Mouse (Mus musculus) heart, adult 11 months (tissue): ENCODE data around the gene Dclk3.

Source experiments
- DNase-seq: peaks from one replicate; pipeline ENCODE4 v3.0.0; 2022

The Dclk3 gene

GRCm38 (mm10) chr9:111438904-111439835 lies at the start of gene Dclk3:
Dclk3 (plus strand) TSS chr9:111439081.
- peak; percentile 86 for DNase-seq

DNA sequence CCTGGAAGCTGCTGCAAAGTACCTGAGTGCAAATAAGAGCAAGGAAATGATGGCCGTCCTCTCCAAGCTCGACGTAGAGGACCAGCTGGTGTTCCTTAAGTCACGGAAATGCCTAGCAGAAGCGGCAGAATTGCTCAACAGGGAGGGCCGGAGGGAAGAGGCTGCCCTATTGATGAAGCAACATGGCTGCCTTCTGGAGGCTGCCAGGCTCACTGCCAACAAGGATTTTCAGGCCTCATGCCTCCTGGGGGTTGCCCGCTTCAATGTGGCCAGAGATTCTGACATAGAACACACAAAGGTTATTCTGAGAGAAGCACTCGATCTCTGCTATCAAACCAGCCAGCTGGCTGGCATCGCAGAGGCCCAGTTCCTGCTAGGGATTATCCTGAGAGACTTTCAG lies 48.9 kb upstream of the Dclk3 start:
- peak; percentile 78 for DNase-seq

GRCm38 (mm10) chr9:111391036-111391435 lies 47.8 kb upstream of the Dclk3 start:
- peak; percentile 83 for DNase-seq

DNA sequence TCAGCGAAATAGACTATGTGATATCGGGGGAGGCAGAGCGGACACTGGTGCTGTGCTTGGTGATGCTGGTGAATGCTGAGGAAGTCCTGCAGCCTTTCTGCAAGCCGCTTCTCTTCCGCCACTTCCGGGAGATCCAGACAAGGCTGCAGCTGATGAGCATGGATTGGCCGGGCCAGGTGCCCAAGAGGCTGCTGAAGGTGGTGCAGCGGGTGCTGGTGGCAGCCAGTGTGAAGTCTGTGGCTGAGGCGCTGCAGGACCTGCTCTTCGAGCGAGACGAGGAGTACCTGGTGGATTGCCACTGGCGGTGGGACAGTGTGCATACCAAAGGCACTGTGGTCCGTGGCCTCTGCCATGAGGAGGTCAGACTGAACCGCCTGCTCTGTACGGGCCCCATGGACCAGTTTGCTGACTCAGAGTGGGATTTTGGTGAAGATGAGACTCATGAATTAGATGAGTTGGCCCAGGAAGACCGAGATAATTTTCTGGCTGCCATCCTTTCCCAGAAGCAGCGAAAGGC lies 46.9 kb upstream of the Dclk3 start:
- DNase-seq: peak; percentile 78

DNA sequence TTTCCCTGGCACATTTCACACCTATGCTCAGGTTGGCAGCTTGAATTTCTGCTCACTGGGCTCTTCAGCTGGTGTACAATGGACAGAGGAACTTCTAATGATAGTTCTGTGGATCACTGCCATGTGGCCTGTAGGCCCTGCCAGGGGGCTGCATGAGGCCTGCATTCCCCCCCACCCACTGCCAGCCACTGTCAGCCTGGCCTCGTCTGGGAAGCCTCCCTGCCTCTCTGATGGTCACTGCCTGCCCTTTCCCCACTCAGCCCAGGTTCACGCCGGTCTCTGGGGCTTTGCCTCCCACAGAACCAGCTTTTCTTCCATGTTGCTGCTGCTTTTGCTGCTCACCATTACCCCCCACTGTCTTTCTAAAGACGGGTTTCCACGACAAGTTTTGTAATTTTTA lies 43.6 kb upstream of the Dclk3 start:
- DNase-seq: peak; percentile 73

DNA sequence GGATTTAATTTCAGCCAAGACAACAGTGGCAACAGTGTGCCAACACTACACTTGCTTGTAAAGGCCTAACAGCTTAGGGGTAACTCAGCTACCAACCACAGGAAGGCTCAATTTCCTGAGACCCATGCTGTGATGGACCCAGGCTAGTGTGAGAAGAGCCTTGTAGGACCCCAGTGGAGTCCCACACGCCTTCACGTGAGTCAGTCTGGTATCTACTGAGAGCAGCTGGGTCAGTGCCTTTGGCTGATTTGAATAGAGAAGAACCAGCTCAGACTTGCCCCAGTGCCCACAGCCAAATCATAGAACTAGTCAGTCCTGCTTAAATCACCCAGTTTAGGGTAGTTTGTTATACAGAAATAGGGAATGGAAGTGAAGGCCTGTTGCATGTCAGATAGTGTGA lies 40.8 kb upstream of the Dclk3 start:
- DNase-seq: no peak

DNA sequence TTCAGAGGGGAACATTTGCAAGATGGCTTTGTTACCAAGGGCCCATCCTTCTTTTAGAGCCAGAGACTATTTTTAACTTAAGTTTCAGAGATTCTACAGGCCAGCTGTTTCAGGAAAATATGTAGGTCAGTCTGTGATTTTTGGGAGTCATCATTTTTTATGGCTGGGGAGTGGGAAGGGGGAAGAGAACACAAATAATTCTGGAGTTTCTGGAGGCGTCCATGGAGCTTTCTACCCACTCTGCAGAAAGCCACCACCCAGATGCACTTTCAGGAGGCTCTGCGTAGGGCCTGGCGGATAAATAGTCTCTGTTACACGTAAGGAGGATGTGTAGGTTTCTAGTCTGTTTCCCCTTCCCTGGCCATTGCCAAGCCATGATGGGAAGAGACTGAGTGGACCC lies 38.8 kb upstream of the Dclk3 start:
- no peak for DNase-seq

DNA sequence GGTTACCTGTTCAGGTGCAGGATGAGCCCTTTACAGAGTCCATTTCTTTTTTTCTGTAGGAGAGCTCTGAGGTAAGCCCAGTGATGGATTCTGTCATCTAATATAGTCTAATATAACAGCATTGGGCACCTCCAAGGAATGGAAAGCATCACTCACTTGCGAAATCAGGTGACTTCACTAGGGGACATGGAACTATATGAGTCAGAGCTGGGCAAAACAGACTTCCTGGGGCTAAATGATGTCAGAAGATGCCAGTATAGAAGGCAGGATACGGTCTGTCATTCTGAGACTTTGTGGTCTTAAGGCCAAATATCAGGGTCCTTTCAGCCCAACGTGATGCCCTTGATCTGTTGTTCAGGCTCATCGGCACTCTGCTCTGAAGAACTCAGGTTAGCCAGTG lies 35.7 kb upstream of the Dclk3 start:
- no peak for DNase-seq

DNA sequence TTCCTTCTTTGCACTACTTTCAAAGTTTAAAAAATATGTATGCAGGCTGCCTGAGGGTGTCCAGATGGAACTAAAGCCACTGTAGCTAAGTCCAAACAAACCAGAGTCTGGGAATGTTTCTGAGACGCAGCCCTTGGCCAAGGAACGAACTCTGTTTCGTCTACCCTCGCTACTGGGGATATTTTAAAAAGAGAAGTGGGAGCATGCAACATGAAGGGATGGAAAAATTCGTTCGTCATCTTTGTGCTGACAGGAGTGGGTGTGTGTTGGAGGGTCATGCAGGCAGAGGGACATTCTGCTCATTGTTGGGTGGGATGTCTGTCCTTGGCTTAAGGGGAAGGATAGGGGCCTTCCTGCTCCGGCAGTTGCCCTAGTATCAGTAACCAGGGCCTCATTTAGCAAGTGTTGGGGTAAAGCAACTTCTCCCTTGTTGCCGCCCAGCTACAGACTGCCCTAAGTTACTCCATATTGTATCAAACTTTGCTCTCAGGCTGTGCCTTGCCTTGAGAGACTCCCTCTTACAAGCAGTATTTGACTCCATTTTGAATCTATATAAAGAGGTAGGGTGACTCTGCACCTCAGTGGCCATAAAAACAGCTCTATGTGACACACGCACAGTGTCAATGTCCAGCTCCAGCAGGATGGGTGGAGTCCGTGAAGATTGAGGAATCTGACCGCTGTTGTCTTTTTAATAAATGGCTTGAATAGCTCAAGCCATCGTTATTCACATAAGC lies 34.4 kb upstream of the Dclk3 start:
- no peak for DNase-seq

DNA sequence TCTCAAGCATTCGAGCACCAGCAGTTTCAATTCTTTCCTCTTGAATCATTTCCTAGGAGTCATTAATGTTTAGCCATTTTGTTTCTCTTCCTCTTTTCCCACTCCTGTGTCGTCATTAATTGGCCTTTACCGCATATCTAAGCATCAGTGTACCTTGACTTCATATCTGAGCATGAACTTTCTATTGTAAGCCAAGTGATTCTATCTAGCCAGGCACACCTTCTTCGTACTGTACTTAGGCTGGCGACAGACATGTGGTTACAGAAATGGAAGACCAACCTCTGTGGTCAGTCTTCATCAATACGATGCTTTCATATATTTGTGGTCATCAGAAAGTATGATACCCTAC lies 33.8 kb upstream of the Dclk3 start:
- DNase-seq: no peak

DNA sequence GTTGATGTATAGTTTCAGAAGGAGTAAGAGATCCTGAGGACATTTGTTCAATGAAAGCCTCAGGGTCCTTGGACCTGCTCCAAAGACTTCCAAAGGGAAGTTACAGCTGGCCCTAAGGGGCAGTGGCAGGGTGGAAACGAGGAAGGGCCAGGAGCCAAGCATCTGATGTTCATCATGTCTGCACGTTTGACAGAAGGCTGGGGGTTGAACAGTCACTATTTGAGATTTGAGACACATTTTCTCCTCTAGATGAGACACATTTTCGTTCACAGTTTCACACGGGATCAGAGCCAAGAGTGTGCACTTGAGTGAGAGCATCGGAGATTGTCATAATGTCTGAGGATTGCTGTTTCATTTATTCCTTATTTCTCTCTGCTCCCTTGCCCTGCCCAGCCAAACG lies 30.9 kb upstream of the Dclk3 start:
- DNase-seq: no peak

DNA sequence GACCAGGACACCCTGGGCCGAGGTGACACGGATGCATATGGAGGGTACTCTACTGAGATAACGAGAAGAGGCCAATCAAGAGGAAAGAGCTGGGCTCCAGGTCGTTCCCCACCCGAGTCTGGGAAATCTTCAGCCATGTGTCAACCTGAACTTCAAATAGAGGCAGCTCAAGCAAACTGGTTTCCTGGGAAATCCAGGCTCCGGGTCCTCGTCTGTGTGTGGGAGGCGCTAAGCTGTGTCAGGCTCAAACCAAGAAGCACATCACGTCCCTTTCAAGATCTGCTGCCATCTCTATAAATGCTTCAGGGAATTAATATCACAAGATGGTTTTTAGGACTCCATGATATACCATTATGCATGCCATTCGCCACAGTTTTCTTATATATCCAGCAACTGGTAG lies 30.5 kb upstream of the Dclk3 start:
- DNase-seq: no peak

DNA sequence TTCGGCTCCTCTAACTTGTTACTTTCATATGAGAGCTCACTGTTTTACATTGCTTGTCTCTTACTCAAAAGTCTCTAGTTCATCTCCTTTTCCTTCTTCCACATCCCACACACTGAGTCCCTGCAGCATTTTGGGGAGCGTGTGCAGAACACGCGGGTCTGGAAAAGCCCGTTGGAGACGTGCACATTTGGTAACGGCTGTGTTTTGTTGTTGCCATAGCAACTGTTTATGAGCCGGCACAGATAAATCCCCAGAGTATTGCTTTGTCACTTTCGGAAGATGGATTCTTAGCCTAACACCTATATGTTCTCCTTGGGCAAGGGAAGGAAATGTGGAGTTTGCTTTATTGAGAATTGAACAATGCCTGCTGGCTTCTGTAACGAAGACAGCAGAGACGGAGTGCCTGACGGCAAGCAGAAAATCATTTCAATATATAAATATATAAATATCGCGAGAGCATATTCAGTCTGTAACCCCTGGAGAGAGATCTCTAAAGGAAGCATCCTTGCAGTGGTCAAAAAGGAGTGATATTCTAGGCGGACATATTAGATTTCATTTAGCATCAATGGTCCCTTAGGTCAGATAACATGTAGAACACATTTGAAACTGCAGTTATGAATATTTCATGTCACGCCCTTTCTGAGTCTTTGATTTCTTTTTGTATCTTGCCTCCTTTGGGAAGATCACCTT lies 26.3 kb upstream of the Dclk3 start:
- no peak for DNase-seq

- no peak for DNase-seq
Observed at GRCm38 (mm10) chr9:111421862-111422261, 17.0 kb upstream of the Dclk3 start.

GRCm38 (mm10) chr9:111422567-111422966 lies 16.3 kb upstream of the Dclk3 start:
- peak; percentile 85 for DNase-seq

DNA sequence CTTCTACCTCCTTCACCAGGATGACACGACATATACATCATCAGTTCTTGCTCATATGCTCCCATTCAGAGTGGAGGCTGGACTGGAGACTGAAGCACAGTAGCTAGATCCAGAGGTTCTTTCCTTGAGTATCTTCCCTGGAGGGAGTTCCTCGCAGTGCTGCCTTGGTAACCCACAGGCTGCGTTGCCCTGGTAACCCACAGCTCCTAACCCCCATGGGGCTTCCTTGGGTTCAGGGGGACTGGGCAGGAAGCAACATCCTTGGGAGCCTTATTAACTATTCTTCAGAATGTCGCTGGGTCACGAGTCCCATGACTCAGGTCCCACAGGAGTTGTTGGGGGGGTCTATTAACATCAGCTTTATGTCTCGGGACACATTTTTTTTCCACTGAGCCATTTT lies 13.8 kb upstream of the Dclk3 start:
- peak; percentile 98 for DNase-seq

DNA sequence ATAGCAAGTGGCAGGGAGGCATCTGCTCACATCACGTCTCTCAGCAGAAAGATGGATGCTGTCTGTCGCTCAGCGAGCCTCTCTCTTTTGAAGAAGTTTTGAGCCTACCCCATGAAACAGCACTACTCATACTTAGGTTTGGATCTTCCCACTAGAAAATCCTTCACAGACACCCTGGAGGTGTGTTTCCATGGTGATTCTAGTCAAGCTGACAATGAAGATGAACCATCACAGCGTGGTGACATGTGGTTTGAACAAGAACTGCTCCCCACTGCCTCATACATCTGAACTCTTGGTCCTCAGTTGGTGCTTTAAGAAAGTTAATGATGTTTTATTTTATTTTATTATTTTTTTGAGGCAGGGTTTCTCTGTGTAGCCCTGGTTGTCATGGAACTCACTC lies 12.9 kb upstream of the Dclk3 start:
- DNase-seq: no peak

DNA sequence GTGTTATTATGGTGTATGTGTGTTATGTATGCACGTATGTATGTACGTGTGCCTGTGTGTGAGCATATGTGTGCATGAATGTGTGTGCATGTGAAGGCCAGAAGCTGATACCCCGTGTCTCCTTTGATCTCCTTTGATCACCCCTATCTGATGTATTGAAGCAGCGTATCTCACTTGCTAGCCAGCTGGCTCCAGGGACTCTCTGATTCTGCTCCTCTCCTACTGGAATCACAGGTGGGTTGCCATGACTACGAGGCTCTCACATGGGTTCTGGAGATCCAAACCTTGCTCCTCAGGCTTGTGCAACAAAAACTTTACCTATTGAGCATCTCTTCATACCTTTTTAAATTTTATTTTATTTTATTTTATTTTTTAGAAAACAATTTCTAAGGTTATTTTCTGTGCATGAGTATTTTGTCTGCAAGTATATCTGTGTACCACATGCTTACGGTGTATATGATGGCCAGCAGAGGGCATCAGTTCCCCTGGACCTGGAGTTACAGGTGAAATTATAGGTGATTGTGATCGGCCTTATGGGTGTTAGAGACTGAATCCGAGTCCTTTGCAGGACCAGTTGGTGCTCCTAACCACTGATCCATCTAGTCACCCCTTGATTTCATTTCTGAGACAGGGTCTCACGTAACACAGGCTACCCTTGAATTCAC lies 10.9 kb upstream of the Dclk3 start:
- DNase-seq: peak; percentile 82

GRCm38 (mm10) chr9:111428698-111429362 lies 10.1 kb upstream of the Dclk3 start:
- DNase-seq: peak; percentile 93

DNA sequence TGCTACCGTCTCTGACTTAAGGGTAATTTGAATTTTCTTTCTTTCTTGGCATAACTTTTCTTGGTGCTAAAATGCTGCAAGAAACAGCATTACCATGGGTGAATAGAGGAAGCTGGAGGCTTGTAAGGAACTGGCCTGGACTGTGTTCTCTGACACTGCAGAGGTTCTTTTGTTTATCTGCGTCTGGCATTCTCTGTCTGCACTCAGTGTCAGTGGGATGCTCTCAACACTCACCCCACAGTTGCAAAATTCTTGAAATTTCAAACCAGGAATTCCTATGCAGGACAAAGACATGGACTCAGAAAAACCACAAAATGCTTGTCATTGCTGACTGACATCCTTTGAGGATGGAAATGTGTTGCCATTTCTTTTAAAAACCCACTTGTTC lies 9.5 kb upstream of the Dclk3 start:
- peak; percentile 80 for DNase-seq

- DNase-seq: peak; percentile 30
Observed at GRCm38 (mm10) chr9:111435429-111435828, 3.5 kb upstream of the Dclk3 start.

GRCm38 (mm10) chr9:111439836-111440201 lies 938 bp downstream of the Dclk3 start:
- DNase-seq: no peak
